Mouse (Mus musculus): Measurements from ENCODE around the gene Rbm10.

- TF ChIP-seq CTCF (IDR thresholded peaks at IDR 0.05; ENCODE audit: insufficient read depth, low read depth, low read length), result no peak
- TF ChIP-seq POLR2A (IDR thresholded peaks at IDR 0.05; ENCODE audit: insufficient read depth, low read depth, low read length), result no peak
These were observed 40.3 kb downstream of the Rbm10 start for GRCm38 (mm10) chrX:20657593-20657992.

All from olfactory bulb, adult 2 months (tissue).